Mouse (Mus musculus) brown adipose tissue, adult 24 weeks (tissue): ENCODE data around the gene 4930558C23Rik. TPM values are rescaled to one million over a fixed set of nuclear protein-coding genes. Genes with fewer than 3 reads are reported as not detected.
A peak's percentile ranks its signal among the peaks of the same experiment; 100 is the strongest.
"Not testable (repeated sequence)": the region's sequence is repeated elsewhere in the genome, so short reads cannot be mapped to it uniquely, and the experiment has no call there.

Experiments used
- H3K27ac ChIP-seq: fragments of 200-500 bp; replicated peaks from 2 replicates; pipeline ENCODE4 v1.5.1; 2012; ENCODE audit warnings: low read depth, mild to moderate bottlenecking, low read length
- H3K4me1 ChIP-seq: fragments of 200-500 bp; 2 replicates; pipeline ENCODE4 v1.6.1; 2012; ENCODE audit warnings: low read length, mixed read lengths; ENCODE audit not compliant: control insufficient read depth, insufficient read depth, insufficient read length
- H3K4me3 ChIP-seq: fragments of 200-500 bp; 2 replicates; pipeline ENCODE4 v1.5.1; 2012; ENCODE audit warnings: low read depth, mild to moderate bottlenecking, low read length, moderate library complexity; ENCODE audit not compliant: insufficient read depth
- polyA plus RNA-seq: library from polyadenylated mRNA; stranded (reverse); fragments of >200 nt; gene quantifications from 2 replicates; pipeline ENCODE4 v1.2.4, GENCODE M21; 2012; ENCODE audit not compliant: missing spikeins, insufficient read depth, insufficient read length

The 4930558C23Rik gene
- not detected in 2 replicates for polyA plus RNA-seq

- no peak within 1 kb of the TSS for H3K4me3 ChIP-seq
- H3K27ac ChIP-seq, result no peak within 1 kb of the TSS
- no peaks in the 10 kb centered on the region for H3K4me1 ChIP-seq
These were observed at the start of gene 4930558C23Rik for GRCm38 (mm10) chr3:95402741-95403140. Gene 4930558C23Rik (minus strand): TSS chr3:95402841.

- no peak overlapping the region for H3K4me3 ChIP-seq
These were observed 48.3 kb upstream of the 4930558C23Rik start for GRCm38 (mm10) chr3:95450915-95451314.

GRCm38 (mm10) chr3:95450408-95450807 is 47.8 kb upstream of the 4930558C23Rik start:
- Histone ChIP-seq H3K4me3 (no peak overlapping the region), H3K27ac (no peak overlapping the region), H3K4me1 (no peaks in the 10 kb centered on the region)

More at GRCm38 (mm10) chr3:95450915-95451314, 48.3 kb upstream of the 4930558C23Rik start:
- Histone ChIP-seq H3K4me1 (no peaks in the 10 kb centered on the region), H3K27ac (no peak overlapping the region)

GRCm38 (mm10) chr3:95445311-95445710 is 42.7 kb upstream of the 4930558C23Rik start:
- Histone ChIP-seq H3K27ac (no peak overlapping the region), H3K4me3 (no peak overlapping the region)

GRCm38 (mm10) chr3:95442406-95443117 is 39.9 kb upstream of the 4930558C23Rik start:
- H3K27ac ChIP-seq, result no peak overlapping the region
- peaks cover 3% of the 10 kb centered on the region for H3K4me1 ChIP-seq
- no peak overlapping the region for H3K4me3 ChIP-seq

More at GRCm38 (mm10) chr3:95445311-95445710, 42.7 kb upstream of the 4930558C23Rik start:
- peaks cover under 1% of the 10 kb centered on the region for H3K4me1 ChIP-seq

- peaks cover 10% of the 10 kb centered on the region for H3K4me1 ChIP-seq
- H3K27ac ChIP-seq, result no peak overlapping the region
- no peak overlapping the region for H3K4me3 ChIP-seq
These were observed 37.0 kb upstream of the 4930558C23Rik start for GRCm38 (mm10) chr3:95439670-95440069.

- not testable (repeated sequence) for H3K27ac ChIP-seq, H3K4me3 ChIP-seq
- peaks cover 10% of the 10 kb centered on the region for H3K4me1 ChIP-seq
These were observed 36.0 kb upstream of the 4930558C23Rik start for GRCm38 (mm10) chr3:95438636-95439035.

GRCm38 (mm10) chr3:95435561-95435960 is 32.9 kb upstream of the 4930558C23Rik start:
- Histone ChIP-seq H3K4me1 (peaks cover 10% of the 10 kb centered on the region), H3K27ac (no peak overlapping the region), H3K4me3 (peak overlapping the region; percentile 38; the same call in 1 of the 2 replicates)

GRCm38 (mm10) chr3:95434983-95435370 is 32.3 kb upstream of the 4930558C23Rik start:
- no peak overlapping the region; the same call in 1 of the 2 replicates for H3K27ac ChIP-seq
- H3K4me3 ChIP-seq, result peak overlapping the region; percentile 95
- peaks cover 8% of the 10 kb centered on the region for H3K4me1 ChIP-seq

- Histone ChIP-seq H3K4me3 (peak within 1 kb of the TSS; percentile 95), H3K27ac (peak within 1 kb of the TSS; percentile 83), H3K4me1 (peaks cover 8% of the 10 kb centered on the region)
These were observed 31.7 kb upstream of the 4930558C23Rik start, which contains the start of gene Arnt for GRCm38 (mm10) chr3:95434136-95434982. Gene Arnt (plus strand): TSS chr3:95434388.

- Histone ChIP-seq H3K27ac (0 out of 2 replicates have a peak overlapping the region, but pooled peaks have one; percentile 49), H3K4me1 (peaks cover 8% of the 10 kb centered on the region), H3K4me3 (peak overlapping the region; percentile 37)
These were observed 30.8 kb upstream of the 4930558C23Rik start for GRCm38 (mm10) chr3:95433301-95433915.

GRCm38 (mm10) chr3:95428423-95428822 is 25.8 kb upstream of the 4930558C23Rik start:
- H3K4me1 ChIP-seq, H3K4me3 ChIP-seq, H3K27ac ChIP-seq: not testable (repeated sequence)

GRCm38 (mm10) chr3:95427891-95428238 is 25.2 kb upstream of the 4930558C23Rik start:
- not testable (repeated sequence) for H3K4me1 ChIP-seq, H3K27ac ChIP-seq
- H3K4me3 ChIP-seq, result peak overlapping the region; percentile 44

- not testable (repeated sequence) for H3K27ac ChIP-seq, H3K4me1 ChIP-seq
- H3K4me3 ChIP-seq, result peak overlapping the region; percentile 44
These were observed 24.7 kb upstream of the 4930558C23Rik start for GRCm38 (mm10) chr3:95427117-95427890.
